Mouse (Mus musculus) forebrain, embryonic 12.5 days (tissue): ENCODE results near the gene Apba3. TPM values are rescaled to one million over a fixed set of nuclear protein-coding genes. Genes with fewer than 3 reads are reported as not detected.

Experiments used
- ATAC-seq: fragments of 200-750 bp; cut with Nextera tagmentation; 2 replicates; pipeline ENCODE4 v1.8.0; 2017; ENCODE audit warnings: moderate TSS enrichment; ENCODE audit not compliant: low FRiP score
- H3K27ac ChIP-seq: fragments of 300-500 bp; sonication (generic); 2 replicates; pipeline ENCODE4 v1.5.1; 2016; ENCODE audit warnings: mild to moderate bottlenecking
- H3K27me3 ChIP-seq: fragments of 300-500 bp; sonication (generic); 2 replicates; pipeline ENCODE4 v1.6.1; 2016; ENCODE audit warnings: mild to moderate bottlenecking
- H3K36me3 ChIP-seq: fragments of 300-500 bp; sonication (generic); replicated peaks from 2 replicates; pipeline ENCODE4 v1.6.1; 2016; ENCODE audit warnings: mild to moderate bottlenecking
- H3K4me1 ChIP-seq: fragments of 300-500 bp; sonication (generic); 2 replicates; pipeline ENCODE4 v1.6.1; 2016
- H3K4me2 ChIP-seq: fragments of 300-500 bp; sonication (generic); 2 replicates; pipeline ENCODE4 v1.6.1; 2016; ENCODE audit warnings: mild to moderate bottlenecking, moderate library complexity
- H3K4me3 ChIP-seq: fragments of 300-500 bp; sonication (generic); replicated peaks from 2 replicates; pipeline ENCODE4 v1.5.1; 2016; ENCODE audit warnings: mild to moderate bottlenecking
- H3K9ac ChIP-seq: fragments of 300-500 bp; sonication (generic); 2 replicates; pipeline ENCODE4 v1.6.1; 2016; ENCODE audit warnings: mild to moderate bottlenecking
- H3K9me3 ChIP-seq: fragments of 300-500 bp; sonication (generic); 2 replicates; pipeline ENCODE4 v1.6.1; 2016
- WGBS: fragments of 180-500 bp; shearing (Covaris S2); methylation state at CpG from one replicate; pipeline ENCODE4 v1.1.7; 2016; 5-methylcytosine and 5-hydroxymethylcytosine counted together
- microRNA-seq: library from miRNA; unstranded; fragments of <30 nt; microRNA quantifications from one replicate; pipeline ENCODE4, GENCODE M21; 2017
- polyA plus RNA-seq: library from polyadenylated mRNA; unstranded; fragments of >200 nt; fragmentation: Nextera tagmentation; extraction: Ambion mirVana; gene quantifications from 2 replicates; pipeline ENCODE4 v1.2.1, GENCODE M21; 2016

Gene Apba3
- polyA plus RNA-seq, 1 experiment from 2014 or later = 31.1 TPM

DNA sequence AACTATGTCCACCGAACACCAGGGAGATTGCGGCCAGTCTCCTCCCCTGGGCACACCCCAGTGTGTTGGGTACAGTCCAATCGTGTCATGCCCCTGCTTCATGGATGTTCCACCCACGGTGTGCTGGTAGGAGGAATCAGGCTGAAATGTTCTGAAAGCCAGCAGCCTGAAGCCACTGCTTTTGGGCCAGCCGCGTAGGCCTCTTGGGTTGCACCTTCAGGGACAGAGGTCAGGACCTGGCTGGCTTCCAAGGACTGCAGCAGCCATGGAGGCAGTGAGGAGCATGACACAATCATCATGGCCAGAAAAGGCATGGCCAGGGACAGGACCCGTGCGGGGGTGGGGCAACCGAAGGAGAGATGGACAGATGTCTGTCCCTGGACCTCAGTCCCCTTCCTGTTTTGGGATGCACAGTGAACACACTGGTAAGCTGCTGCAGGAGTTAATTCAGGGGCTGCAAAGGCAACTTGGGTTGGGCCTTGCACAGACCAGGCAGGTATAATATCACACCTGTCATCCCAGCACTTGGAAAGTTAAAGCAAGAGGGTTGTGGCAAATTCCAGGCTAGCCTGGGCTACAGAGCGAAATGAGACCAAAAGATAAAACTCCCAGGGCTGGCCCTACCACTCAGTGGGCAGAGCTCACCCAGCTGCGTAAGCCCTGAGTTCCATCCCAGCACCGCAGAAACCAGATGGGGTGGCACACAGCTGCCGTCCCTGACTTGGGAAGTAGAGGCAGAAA lies 52.0 kb downstream of the Apba3 start:
- H3K4me1 ChIP-seq = peaks cover 38% of the 10 kb centered on the region

DNA sequence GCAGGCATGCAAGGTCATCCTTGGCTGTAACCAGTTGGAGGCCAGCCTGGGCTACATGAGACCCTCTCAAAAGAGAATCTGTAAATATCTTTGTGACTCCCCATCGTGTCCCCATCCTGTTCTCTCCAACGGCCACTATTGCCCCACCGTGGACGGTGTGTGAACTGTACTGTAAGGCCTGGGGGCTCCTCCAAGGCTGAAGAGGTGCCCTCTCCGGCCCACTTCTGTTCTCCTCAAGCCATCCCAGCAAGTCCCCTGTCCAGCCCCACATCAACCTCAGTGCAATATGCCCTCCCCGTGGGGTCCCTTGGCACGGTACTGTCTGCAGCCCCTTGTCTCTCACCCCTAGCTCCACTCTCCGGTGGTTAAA lies 52.6 kb downstream of the Apba3 start:
- Histone ChIP-seq H3K27ac (peak overlapping the region; percentile 88), H3K27me3 (peaks cover 6% of the 10 kb centered on the region; the same call in 1 of the 2 replicates), H3K4me2 (peak overlapping the region; percentile 77), H3K4me1 (peaks cover 38% of the 10 kb centered on the region), H3K36me3 (peaks cover 48% of the 10 kb centered on the region), H3K9me3 (no peaks in the 10 kb centered on the region), H3K9ac (peak overlapping the region; percentile 21), H3K4me3 (peak overlapping the region; percentile 96)
- WGBS = 43% methylated on average over 8 of the region's 8 CpGs
- ATAC-seq = no peak

More for the DNA sequence above, 52.0 kb downstream of the Apba3 start:
- Histone ChIP-seq H3K27me3 (peaks cover 6% of the 10 kb centered on the region; the same call in 1 of the 2 replicates), H3K4me3 (peak overlapping the region; percentile 96), H3K9ac (peak overlapping the region; percentile 21), H3K9me3 (no peaks in the 10 kb centered on the region), H3K36me3 (peaks cover 48% of the 10 kb centered on the region), H3K4me2 (peak overlapping the region; percentile 77), H3K27ac (peak overlapping the region; percentile 88)
- 90% methylated on average over 13 of the region's 13 CpGs for WGBS
- ATAC-seq = no peak

DNA sequence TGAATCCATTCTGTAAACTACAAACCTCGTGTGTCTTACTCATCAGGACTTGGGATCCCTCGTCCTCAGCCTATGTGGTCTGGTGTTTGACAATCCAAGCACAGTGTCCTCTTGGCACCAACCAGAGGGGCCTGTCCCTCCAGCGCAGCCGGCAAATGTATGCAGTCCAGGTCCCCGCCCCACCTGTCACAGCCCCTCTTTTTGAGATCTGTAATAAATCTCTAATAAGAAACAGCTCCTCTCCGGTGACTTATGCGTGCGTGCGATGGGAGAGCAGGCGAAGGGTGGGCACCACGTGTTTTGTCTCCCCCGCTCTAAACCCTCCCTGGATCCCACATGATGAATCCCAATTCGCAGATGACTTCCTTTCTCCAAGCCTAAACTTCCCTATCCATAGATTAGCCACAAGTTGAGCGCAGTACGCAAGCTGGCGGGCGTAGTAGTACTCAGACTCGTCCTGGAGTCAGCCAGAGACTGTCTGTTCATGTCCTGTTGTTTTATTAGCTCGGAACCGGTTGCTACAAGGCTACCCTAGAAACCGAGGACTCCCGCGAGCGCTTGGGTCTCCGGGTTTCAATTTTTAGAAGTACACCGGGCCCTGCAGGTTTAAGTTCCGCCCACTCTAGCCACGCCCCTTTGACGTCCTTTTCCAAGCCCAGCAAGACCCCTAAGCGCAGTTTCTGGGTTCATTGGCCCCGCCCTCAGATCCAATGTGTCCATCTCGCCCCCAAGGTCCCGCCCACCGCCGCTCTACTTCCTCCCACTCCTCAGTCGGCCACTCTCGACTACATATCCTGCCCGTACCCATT lies 53.2 kb downstream of the Apba3 start:
- Histone ChIP-seq H3K36me3 (peaks cover 49% of the 10 kb centered on the region), H3K4me2 (peak overlapping the region; percentile 77), H3K9me3 (no peaks in the 10 kb centered on the region), H3K4me1 (peaks cover 38% of the 10 kb centered on the region), H3K9ac (peak overlapping the region; percentile 21), H3K27me3 (peaks cover 6% of the 10 kb centered on the region; the same call in 1 of the 2 replicates), H3K4me3 (peak overlapping the region; percentile 96), H3K27ac (peak overlapping the region; percentile 88)
- WGBS = 2% methylated on average over 38 of the region's 38 CpGs
- peak; percentile 1; the same call in 1 of the 2 replicates for ATAC-seq

GRCm38 (mm10) chr10:81320550-81321347 lies 54.0 kb downstream of the Apba3 start, which contains the start of gene Cactin:
TSS of gene Cactin (plus strand) at chr10:81321103.
- Histone ChIP-seq H3K4me1 (peaks cover 38% of the 10 kb centered on the region), H3K27me3 (peaks cover 6% of the 10 kb centered on the region; the same call in 1 of the 2 replicates), H3K4me2 (peak within 1 kb of the TSS; percentile 77), H3K27ac (peak within 1 kb of the TSS; percentile 88), H3K36me3 (peaks cover 49% of the 10 kb centered on the region), H3K9me3 (no peaks in the 10 kb centered on the region), H3K4me3 (peak within 1 kb of the TSS; percentile 96), H3K9ac (peak within 1 kb of the TSS; percentile 79)
- ATAC-seq = peak; percentile 93
- WGBS = under 1% methylated on average over 68 of the region's 68 CpGs

DNA sequence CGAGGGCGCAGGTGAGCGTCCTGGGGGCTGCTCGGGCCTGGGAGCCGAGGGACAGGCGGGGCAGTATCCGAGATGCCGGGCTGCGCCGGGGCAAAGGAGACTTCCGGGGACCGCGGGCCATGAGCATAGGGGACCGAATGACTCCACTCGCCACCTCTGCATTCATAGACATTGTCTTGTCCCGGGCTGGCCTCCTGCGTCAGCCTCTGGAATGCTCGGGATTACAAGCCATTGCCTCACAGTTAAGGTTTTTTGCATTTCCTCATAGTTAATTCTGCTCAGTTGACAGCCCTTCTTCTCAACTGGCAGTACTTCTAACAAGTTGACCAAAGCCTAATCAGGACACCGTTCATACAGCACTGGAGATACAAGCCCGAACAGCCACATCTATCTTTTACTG lies 54.7 kb downstream of the Apba3 start:
- H3K27ac ChIP-seq = peak overlapping the region; percentile 88
- no peaks in the 10 kb centered on the region for H3K9me3 ChIP-seq
- H3K9ac ChIP-seq = peak overlapping the region; percentile 79
- H3K36me3 ChIP-seq = peaks cover 53% of the 10 kb centered on the region
- WGBS = 4% methylated on average over 19 of the region's 20 CpGs
- H3K4me1 ChIP-seq = peaks cover 33% of the 10 kb centered on the region
- H3K4me3 ChIP-seq = peak overlapping the region; percentile 96
- H3K27me3 ChIP-seq = peaks cover 6% of the 10 kb centered on the region; the same call in 1 of the 2 replicates
- H3K4me2 ChIP-seq = peak overlapping the region; percentile 77
- no peak; the same call in 1 of the 2 replicates for ATAC-seq

- Histone ChIP-seq H3K4me1 (peaks cover 24% of the 10 kb centered on the region), H3K27ac (no peak overlapping the region), H3K27me3 (no peaks in the 10 kb centered on the region), H3K9me3 (no peaks in the 10 kb centered on the region), H3K4me2 (no peak overlapping the region; the same call in 1 of the 2 replicates), H3K4me3 (peak overlapping the region; percentile 96), H3K36me3 (peaks cover 62% of the 10 kb centered on the region), H3K9ac (no peak overlapping the region)
- WGBS = 96% methylated on average over 27 of the region's 27 CpGs
- ATAC-seq = no peak
These were observed 55.7 kb downstream of the Apba3 start for GRCm38 (mm10) chr10:81322444-81322843.

Small RNAs within 50 kb of the gene (microRNA-seq; reads per million reads assigned to microRNA genes)
- gene Mir3057 = 16.0 reads per million, percentile 31 among the genes with 10 or more reads in this experiment

Other genes with a start within 250 kb of the Apba3 start
- gene Diras1, start 241.3 kb upstream of the Apba3 start, polyA plus RNA-seq = 8.7 and 11.6 TPM in 2 replicates
- gene Slc39a3, start 229.5 kb upstream of the Apba3 start, polyA plus RNA-seq = 29.2 and 32.8 TPM in 2 replicates
- 262 and 280 TPM in 2 replicates for gene Sgta, start 206.8 kb upstream of the Apba3 start, polyA plus RNA-seq
- gene Thop1, start 196.9 kb upstream of the Apba3 start, polyA plus RNA-seq = 65.0 and 69.2 TPM in 2 replicates
- 0.46 and 0.69 TPM in 2 replicates for gene Creb3l3, start 168.1 kb upstream of the Apba3 start, polyA plus RNA-seq
- gene Map2k2, start 161.0 kb upstream of the Apba3 start, polyA plus RNA-seq = 208 and 210 TPM in 2 replicates
- 12.4 and 13.5 TPM in 2 replicates for gene Zbtb7a, start 131.7 kb upstream of the Apba3 start, polyA plus RNA-seq
- 51.6 and 52.9 TPM in 2 replicates for gene Pias4, start 99.0 kb upstream of the Apba3 start, polyA plus RNA-seq
- 518 and 540 TPM in 2 replicates for gene Eef2, start 90.3 kb upstream of the Apba3 start, polyA plus RNA-seq
- 62.8 and 67.4 TPM in 2 replicates for gene Dapk3, start 84.0 kb upstream of the Apba3 start, polyA plus RNA-seq
- not detected in 2 replicates for gene 4930442H23Rik, start 83.1 kb upstream of the Apba3 start, polyA plus RNA-seq
- not detected in 2 replicates for gene Nmrk2, start 64.9 kb upstream of the Apba3 start, polyA plus RNA-seq
- gene Atcay, start 36.1 kb upstream of the Apba3 start, polyA plus RNA-seq = 31.8 and 33.9 TPM in 2 replicates
- gene Zfr2, start 33.8 kb upstream of the Apba3 start, polyA plus RNA-seq = 9.0 and 10.0 TPM in 2 replicates
- gene Matk, start 14.0 kb upstream of the Apba3 start, polyA plus RNA-seq = 4.1 and 5.7 TPM in 2 replicates
- gene Mrpl54, start within 50 bp of the Apba3 start, polyA plus RNA-seq = 136 and 138 TPM in 2 replicates
- 9.7 and 11.4 TPM in 2 replicates for gene Tjp3, start 24.6 kb downstream of the Apba3 start, polyA plus RNA-seq
- gene Pip5k1c, start 26.0 kb downstream of the Apba3 start, polyA plus RNA-seq = 84.1 and 98.7 TPM in 2 replicates
- 60.8 and 61.8 TPM in 2 replicates for gene Cactin, start 54.1 kb downstream of the Apba3 start, polyA plus RNA-seq
- 2.1 and 2.9 TPM in 2 replicates for gene Tbxa2r, start 61.8 kb downstream of the Apba3 start, polyA plus RNA-seq
- gene Gipc3, start 76.3 kb downstream of the Apba3 start, polyA plus RNA-seq = 0.08 TPM in 1 of 2 replicates, not detected in the other
- gene Hmg20b, start 83.5 kb downstream of the Apba3 start, polyA plus RNA-seq = 92.6 and 97.1 TPM in 2 replicates
- gene Mfsd12, start 90.5 kb downstream of the Apba3 start, polyA plus RNA-seq = 8.2 and 8.4 TPM in 2 replicates
- 0.36 and 1.2 TPM in 2 replicates for gene 4930404N11Rik, start 98.9 kb downstream of the Apba3 start, polyA plus RNA-seq
- gene Fzr1, start 111.6 kb downstream of the Apba3 start, polyA plus RNA-seq = 145 and 148 TPM in 2 replicates
- gene Dohh, start 117.5 kb downstream of the Apba3 start, polyA plus RNA-seq = 68.1 and 68.5 TPM in 2 replicates
- gene Gm48551, start 117.5 kb downstream of the Apba3 start, polyA plus RNA-seq = 4.2 and 4.6 TPM in 2 replicates
- gene Gm48552, start 122.0 kb downstream of the Apba3 start, polyA plus RNA-seq = 1.4 and 2.1 TPM in 2 replicates
- 1.8 and 2.6 TPM in 2 replicates for gene Smim24, start 126.1 kb downstream of the Apba3 start, polyA plus RNA-seq
- gene Nfic, start 188.7 kb downstream of the Apba3 start, polyA plus RNA-seq = 15.3 and 16.3 TPM in 2 replicates
- 37.1 and 42.4 TPM in 2 replicates for gene Celf5, start 215.7 kb downstream of the Apba3 start, polyA plus RNA-seq
- 65.8 and 66.6 TPM in 2 replicates for gene Ncln, start 229.4 kb downstream of the Apba3 start, polyA plus RNA-seq
- 0.21 and 0.49 TPM in 2 replicates for gene S1pr4, start 233.2 kb downstream of the Apba3 start, polyA plus RNA-seq